Mouse (Mus musculus) liver, postnatal 0 days (tissue): ENCODE measurements at regions not wholly inside any gene's neighbourhood (a gene's known extent, or its start where the extent isn't known, plus 50 kb on each side); places are given as distances from the start of the nearest gene placed in this dataset.

Experiments used
- CTCF ChIP-seq: sonication (generic); IDR thresholded peaks from 2 replicates; pipeline ENCODE4 v1.5.1; 2016; ENCODE audit warnings: antibody characterized with exemption, low read depth
- EP300 ChIP-seq: IDR thresholded peaks from 2 replicates; pipeline ENCODE4 v1.6.1; 2016; ENCODE audit warnings: antibody characterized with exemption, low read depth, mild to moderate bottlenecking

DNA sequence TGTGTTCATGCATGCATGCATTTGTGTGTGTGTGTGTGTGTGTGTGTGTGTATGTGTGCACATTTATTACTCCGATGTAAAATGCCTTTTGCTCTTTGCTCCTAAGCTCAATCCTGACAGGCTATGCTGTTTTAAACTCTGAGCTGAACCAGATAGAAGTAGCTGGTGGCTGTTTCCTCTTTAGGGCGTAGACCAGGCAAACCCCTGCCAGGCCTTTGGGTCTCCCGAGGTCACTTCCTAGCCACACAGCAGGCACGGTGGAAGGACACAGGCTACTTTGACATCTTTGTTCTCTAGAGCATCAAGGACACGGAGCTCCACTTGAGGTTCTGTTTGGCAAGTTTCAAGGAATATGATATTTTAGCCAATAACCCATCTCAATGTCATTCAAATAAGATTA, 128.6 kb upstream of the Ccdc122 start:
- TF ChIP-seq CTCF (no peak), EP300 (no peak)
